Mouse (Mus musculus) activated CD4-positive, CD25-positive, alpha-beta regulatory T cell (primary cell): ENCODE measurements around the gene Tab1. TPM values are rescaled to one million over a fixed set of nuclear protein-coding genes. Genes with fewer than 3 reads are reported as not detected.

ENCODE experiments used
- polyA plus RNA-seq, 2 experiments: library from polyadenylated mRNA; unstranded; fragments of 100-300 nt; shearing (Covaris generic); gene quantifications; one replicate each; pipeline ENCODE4 v1.2.1; 2017

Tab1 gene
- polyA plus RNA-seq, result 10 to 100 TPM; 17.2 to 23.3 TPM

DNA sequence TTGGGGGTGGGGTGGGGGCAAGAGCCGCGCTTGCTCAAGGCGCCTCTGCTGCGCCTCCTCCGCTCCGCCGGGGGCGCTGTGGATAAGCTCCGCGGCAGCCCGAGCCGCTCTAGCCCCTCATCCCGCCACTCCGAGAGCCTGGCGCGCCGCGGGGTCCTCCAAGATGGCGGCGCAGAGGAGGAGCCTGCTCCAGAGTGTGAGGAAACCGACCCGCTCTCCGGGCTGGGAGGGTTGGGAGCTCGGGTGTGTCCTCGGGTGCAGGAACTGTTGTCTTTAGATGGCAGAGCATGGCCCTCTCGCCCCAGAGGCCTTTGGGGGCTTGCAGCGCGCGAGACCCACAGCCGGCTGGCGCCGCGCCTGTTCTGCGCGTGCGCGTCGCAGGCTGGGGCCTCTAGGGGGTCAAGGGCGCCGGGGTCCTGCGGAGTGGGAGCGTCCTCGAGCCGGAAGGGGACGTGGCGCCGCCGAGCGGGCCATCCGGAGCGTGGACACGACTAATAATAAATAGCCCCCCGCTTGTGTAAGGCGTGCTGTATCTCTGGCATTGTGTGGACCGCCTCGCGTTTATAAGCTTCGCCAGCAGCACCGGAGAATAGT, at the start of gene Tab1:
TSS of gene Tab1 (plus strand) at position 135 of the 594 bp plus-strand sequence.

DNA sequence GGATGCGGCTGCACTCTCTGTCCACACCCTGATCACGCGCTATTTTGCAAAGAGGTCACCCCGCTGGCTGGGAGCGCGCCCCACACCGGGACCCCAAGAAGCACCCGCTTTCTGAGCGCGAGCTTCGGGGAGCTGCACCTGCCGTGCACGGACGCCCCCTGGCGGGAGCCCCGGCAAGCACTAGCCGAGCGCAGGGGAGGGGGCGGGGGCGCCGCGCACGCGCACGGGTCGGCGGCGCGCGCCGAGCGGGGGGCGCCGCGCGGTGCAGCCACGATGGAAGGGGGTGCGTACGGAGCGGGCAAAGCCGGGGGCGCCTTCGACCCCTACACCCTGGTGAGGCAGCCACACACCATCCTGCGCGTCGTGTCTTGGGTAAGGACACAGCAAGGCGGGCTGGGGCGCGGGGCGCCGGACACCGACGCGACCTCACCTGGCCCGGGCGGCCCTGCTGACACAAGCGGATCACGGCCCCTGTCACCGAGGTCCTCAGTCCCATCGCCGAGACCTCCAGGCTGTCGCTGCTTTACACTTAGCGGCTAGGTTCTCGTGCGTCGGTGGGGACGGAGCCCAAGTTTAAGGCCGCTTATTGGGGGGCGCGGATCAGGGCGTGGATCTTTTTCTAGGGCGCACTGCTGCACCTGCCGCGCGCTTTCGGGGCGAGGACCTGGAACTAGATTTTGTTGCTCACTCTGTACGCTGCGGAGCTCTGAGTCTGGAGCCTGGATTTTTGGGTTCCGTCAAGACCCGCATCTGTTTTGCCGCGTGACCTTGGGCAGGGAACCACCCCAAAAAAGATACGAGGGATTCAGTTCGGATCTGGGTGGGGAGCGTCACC, 41.6 kb upstream of the Tab1 start, which contains the start of the genes Syngr1 and Rpl3:
TSS of gene Syngr1 (plus strand) at position 214 of the 835 bp plus-strand sequence.
TSS of gene Rpl3 (minus strand) at position 748 of the 835 bp plus-strand sequence.

DNA sequence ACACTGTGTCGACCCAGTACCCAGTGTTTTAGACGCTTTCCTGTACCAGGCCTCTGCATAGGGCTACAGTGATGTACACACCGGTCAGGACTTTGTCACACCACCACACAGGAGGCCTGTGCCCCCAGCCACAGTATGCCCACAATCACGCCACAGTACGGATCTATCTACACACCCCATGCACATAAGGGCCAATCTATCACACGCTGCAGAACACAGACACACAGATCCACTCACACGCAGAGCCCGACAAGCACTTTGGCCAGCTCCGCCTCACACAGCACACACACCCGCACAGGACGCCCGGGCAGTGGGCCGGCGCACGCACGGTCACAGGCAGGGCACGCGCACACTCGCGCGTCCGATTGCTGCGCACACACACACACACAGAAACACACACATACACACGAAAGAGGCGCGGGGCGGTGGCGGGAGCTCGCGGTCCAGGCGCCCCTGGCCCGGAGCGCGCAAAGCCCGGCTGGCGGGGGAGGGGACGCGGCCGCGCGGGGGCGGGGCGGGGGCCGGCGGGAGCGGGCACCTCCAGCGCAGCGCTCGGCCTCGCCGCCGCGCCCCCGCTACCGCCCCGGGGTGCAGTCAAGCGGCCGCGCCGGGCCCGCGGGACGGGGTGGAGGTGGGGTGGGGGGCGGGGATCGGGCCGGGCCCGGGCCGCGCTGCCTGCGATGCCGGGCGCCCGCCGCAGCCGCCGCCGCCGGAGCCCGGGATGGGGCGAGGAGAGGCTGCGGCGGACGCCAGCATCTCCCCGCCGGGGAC, 40.3 kb downstream of the Tab1 start, which contains the start of gene Mgat3:
TSS of gene Mgat3 (plus strand) at position 721 of the 771 bp plus-strand sequence.

Other genes with a start within 250 kb of the Tab1 start
- 100 to 1,000 TPM; 406 to 436 TPM for gene Apobec3, start 241.5 kb upstream of the Tab1 start, polyA plus RNA-seq
- 100 to 1,000 TPM in 1 of 2 experiments, 10 to 100 TPM in 1; 77.1 to 109 TPM for gene Cbx7, start 162.0 kb upstream of the Tab1 start, polyA plus RNA-seq
- gene Pdgfb, start 118.2 kb upstream of the Tab1 start, polyA plus RNA-seq, result 1 to 10 TPM in 1 of 2 experiments, under 1 TPM in 1; 0.38 to 1.7 TPM
- under 1 TPM; 0.60 to 0.93 TPM for gene Syngr1, start 41.8 kb upstream of the Tab1 start, polyA plus RNA-seq
- 1,000 to 10,000 TPM; 1,222 to 2,349 TPM for gene Rpl3, start 41.3 kb upstream of the Tab1 start, polyA plus RNA-seq
- gene Mgat3, start 40.6 kb downstream of the Tab1 start, polyA plus RNA-seq, result not detected
- gene Mief1, start 100.9 kb downstream of the Tab1 start, polyA plus RNA-seq, result 10 to 100 TPM; 20.5 to 24.5 TPM
- gene AC140267.1, start 102.7 kb downstream of the Tab1 start, polyA plus RNA-seq, result not detected
- 10 to 100 TPM; 79.7 to 98.2 TPM for gene Atf4, start 122.1 kb downstream of the Tab1 start, polyA plus RNA-seq
- 10 to 100 TPM; 30.3 to 37.1 TPM for gene Rps19bp1, start 131.2 kb downstream of the Tab1 start, polyA plus RNA-seq
- gene Cacna1i, start 154.1 kb downstream of the Tab1 start, polyA plus RNA-seq, result under 1 TPM; 0.06 to 0.26 TPM